Mouse (Mus musculus) heart, adult 2 months (tissue): Measurements from ENCODE around the gene Smbd1. TPM values are rescaled to one million over a fixed set of nuclear protein-coding genes. Genes with fewer than 3 reads are reported as not detected.

ENCODE experiments used
- DNase-seq, 2 experiments: peaks; one replicate each; pipeline ENCODE4 v3.0.0; 2021
- H3K27ac ChIP-seq: fragments of 200-600 bp; 2 replicates; pipeline ENCODE4 v1.8.1; 2022
- H3K27me3 ChIP-seq: fragments of 200-500 bp; 2 replicates; pipeline ENCODE4 v1.6.1; 2012; ENCODE audit warnings: mild to moderate bottlenecking, low read length, inconsistent platforms, mixed read lengths; ENCODE audit not compliant: control insufficient read depth, insufficient read depth
- H3K36me3 ChIP-seq: fragments of 200-500 bp; 2 replicates; pipeline ENCODE4 v1.6.1; 2012; ENCODE audit warnings: low read length, inconsistent platforms; ENCODE audit not compliant: control insufficient read depth, insufficient read depth
- H3K4me1 ChIP-seq: fragments of 200-500 bp; 2 replicates; pipeline ENCODE4 v1.6.1; 2011; ENCODE audit warnings: low read length; ENCODE audit not compliant: control insufficient read depth, insufficient read depth
- H3K4me3 ChIP-seq: fragments of 200-600 bp; 2 replicates; pipeline ENCODE4 v1.8.1; 2022
- H3K79me2 ChIP-seq: fragments of 200-500 bp; replicated peaks from 2 replicates; pipeline ENCODE4 v1.6.1; 2012; ENCODE audit warnings: mild to moderate bottlenecking, inconsistent platforms, low read length, moderate library complexity, mixed read lengths; ENCODE audit not compliant: control insufficient read depth, insufficient read depth
- H3K9ac ChIP-seq: fragments of 200-500 bp; 2 replicates; pipeline ENCODE4 v1.6.1; 2012; ENCODE audit warnings: low read depth, mild to moderate bottlenecking, control low read depth, inconsistent platforms, low read length, mixed read lengths
- CTCF ChIP-seq: fragments of 200-600 bp; IDR thresholded peaks from 2 replicates; pipeline ENCODE4 v1.8.1; 2022; ENCODE audit warnings: antibody characterized with exemption, mild to moderate bottlenecking, moderate library complexity
- EP300 ChIP-seq: fragments of 200-500 bp; IDR thresholded peaks from 2 replicates; pipeline ENCODE4 v1.6.1; 2011; ENCODE audit warnings: low read depth, low read length, control low read depth; ENCODE audit not compliant: insufficient read depth
- POLR2A ChIP-seq: fragments of 200-500 bp; IDR thresholded peaks from 2 replicates; pipeline ENCODE4 v1.6.1; 2011; ENCODE audit warnings: mild to moderate bottlenecking, low read depth, low read length, control low read depth; ENCODE audit not compliant: insufficient read depth
- WGBS: fragments of 180-500 bp; shearing (Covaris S2); methylation state at CpG from one replicate; pipeline ENCODE4 v1.1.7; 2018; 5-methylcytosine and 5-hydroxymethylcytosine counted together
- intact Hi-C: fragments of 180-260 bp; cut with DNase I; formaldehyde crosslinking; loops from one replicate; pipeline ENCODE4 v1.15.1; 2025
- polyA plus RNA-seq: library from polyadenylated mRNA; depleted of rRNA; stranded (reverse); fragments of >200 nt; gene quantifications from 2 replicates; pipeline ENCODE4 v1.2.3, GENCODE M21; 2012
- total RNA-seq, 2 experiments: library from RNA; stranded (reverse); gene quantifications; 2 replicates each; pipeline ENCODE4 v1.2.3; 2021

Smbd1 gene
- total and polyA plus RNA-seq, 3 experiments, result not detected

DNA sequence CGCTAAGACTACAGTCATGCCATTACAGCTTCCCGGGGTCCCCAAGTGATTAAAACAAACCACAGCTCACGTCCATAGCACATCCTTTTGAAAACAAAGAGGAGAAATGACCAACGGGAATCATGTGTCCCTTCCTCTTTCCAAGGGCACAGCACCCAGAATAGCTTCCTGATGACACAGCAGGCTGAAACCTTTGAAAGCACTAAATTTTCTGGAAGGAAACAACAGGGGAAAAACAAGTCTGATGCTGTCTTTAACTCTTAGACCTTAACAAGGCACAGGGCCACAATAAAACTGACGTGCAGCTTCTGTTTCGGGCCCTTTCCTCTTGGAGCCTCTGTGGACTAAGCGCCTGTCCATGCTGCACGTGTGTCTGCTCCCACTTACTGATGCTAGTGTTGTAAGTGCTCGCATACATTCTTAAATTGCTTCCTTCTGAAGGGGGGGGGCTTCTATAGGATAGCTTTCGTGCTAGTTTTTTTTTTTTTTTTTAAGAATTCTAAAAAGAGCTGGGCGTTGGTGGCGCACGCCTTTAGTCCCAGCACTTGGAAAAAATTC lies 43.3 kb upstream of the Smbd1 start:
- Histone ChIP-seq H3K36me3 (peaks cover 19% of the 10 kb centered on the region), H3K27ac (peak overlapping the region; percentile 90), H3K9ac (peak overlapping the region; percentile 60), H3K27me3 (no peaks in the 10 kb centered on the region), H3K4me1 (peaks cover 13% of the 10 kb centered on the region), H3K79me2 (peaks cover 3% of the 10 kb centered on the region), H3K4me3 (peak overlapping the region; percentile 15; the same call in 1 of the 2 replicates)
- DNase-seq, result peak; percentile 39 to 41
- intact Hi-C loops, result loop anchor here (5.0 kb wide), 1 partner anchor 41 kb away; the partner anchor contains the start of gene Smbd1
- TF ChIP-seq POLR2A, result no peak
- TF ChIP-seq EP300, result no peak
- no peak for TF ChIP-seq CTCF
- WGBS, result 10% methylated on average over 13 of the region's 13 CpGs

DNA sequence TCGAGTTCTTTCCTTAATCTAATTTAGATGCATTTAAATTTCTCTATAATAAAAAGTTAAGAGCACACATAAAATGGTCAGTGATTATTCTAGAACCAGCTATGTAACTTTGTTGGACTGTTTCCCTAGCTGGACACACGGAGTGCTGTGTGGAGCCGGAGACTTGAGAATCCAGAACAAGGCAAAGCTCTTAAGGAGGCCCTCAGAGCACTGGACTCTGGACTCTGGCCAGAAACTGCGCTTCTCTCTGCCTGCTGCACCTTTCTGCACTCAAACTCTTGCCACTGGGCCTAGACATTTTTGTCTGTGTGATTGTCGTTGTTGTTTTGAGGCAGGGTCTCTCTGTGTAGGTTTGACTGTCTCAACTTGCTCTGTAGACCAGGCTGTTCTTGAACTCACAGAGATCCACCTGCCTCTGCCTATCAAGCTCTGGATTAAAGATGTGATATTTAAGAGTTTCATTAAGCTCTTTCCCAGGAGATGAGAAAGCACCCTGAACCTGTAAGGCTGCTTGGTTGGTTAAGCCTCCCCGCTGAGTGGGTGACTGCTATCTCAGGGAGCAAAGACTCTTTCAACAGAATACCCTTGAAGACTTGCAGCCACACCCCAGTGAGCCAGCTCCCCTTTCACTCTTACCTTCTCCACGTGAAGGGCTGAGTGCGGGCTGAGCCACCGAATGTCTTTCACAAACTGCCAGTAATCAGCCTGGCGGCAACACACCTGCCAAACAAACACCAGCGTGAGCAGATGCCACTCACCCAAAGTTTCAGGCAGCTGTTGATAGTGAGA lies 39.0 kb upstream of the Smbd1 start:
- intact Hi-C loops, result no loop called here
- no peak overlapping the region for H3K9ac ChIP-seq
- H3K36me3 ChIP-seq, result peaks cover 4% of the 10 kb centered on the region
- no peaks in the 10 kb centered on the region; the same call in 1 of the 2 replicates for H3K79me2 ChIP-seq
- DNase-seq, result no peak
- no peak overlapping the region for H3K27ac ChIP-seq
- 82% methylated on average over 11 of the region's 11 CpGs for WGBS
- TF ChIP-seq POLR2A (no peak), EP300 (no peak), CTCF (no peak)
- no peak overlapping the region for H3K4me3 ChIP-seq
- H3K27me3 ChIP-seq, result no peaks in the 10 kb centered on the region
- H3K4me1 ChIP-seq, result peaks cover 6% of the 10 kb centered on the region

DNA sequence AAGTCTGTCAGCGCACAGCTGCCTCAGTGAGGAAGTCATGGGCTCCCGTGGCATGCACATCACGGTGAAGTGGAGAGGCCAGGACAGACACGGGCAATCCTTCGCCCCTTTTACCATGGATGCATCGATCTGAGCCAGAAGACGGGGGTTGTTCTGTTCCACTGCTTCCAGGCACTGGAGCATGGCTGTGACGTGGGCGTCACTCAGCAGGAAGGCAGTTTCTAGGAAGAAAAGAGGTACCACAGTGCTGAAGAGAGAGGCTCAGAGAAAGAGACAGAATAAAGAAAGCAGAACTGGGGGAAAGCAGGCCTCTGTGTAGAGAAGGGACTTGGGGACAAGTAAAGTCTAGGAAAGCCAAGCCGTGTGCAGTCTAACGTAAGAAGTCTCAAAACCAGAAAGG lies 36.8 kb upstream of the Smbd1 start:
- WGBS, result 92% methylated on average over 11 of the region's 11 CpGs
- intact Hi-C loops, result no loop called here
- Histone ChIP-seq H3K36me3 (no peaks in the 10 kb centered on the region), H3K4me3 (no peak overlapping the region), H3K27ac (no peak overlapping the region), H3K79me2 (no peaks in the 10 kb centered on the region; the same call in 1 of the 2 replicates), H3K9ac (no peak overlapping the region), H3K4me1 (no peaks in the 10 kb centered on the region), H3K27me3 (no peaks in the 10 kb centered on the region)
- DNase-seq, result no peak
- TF ChIP-seq POLR2A (no peak), CTCF (no peak), EP300 (no peak)

DNA sequence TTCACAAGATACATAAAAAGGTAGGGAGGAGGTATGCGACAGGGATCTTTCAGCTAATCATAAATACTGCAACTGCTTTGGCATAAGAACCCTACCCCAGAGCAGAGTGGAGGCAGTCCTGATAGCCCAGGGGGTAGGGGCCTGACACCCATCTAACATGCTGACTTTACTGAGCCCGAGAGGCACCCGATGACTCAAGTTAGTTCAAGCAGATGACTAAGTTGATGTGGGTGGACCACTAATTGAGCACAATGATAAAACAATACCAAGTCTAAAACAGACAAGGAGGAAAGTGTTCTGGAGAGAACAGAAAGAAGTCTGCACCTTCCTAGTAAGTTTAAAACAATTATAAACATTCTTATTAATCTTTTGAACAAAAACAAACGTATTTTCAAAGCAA lies 21.2 kb upstream of the Smbd1 start:
- TF ChIP-seq CTCF (no peak), POLR2A (no peak), EP300 (no peak)
- intact Hi-C loops, result no loop called here
- H3K4me1 ChIP-seq, result no peaks in the 10 kb centered on the region
- WGBS, result 85% methylated on average over 4 of the region's 4 CpGs
- no peaks in the 10 kb centered on the region for H3K79me2 ChIP-seq
- DNase-seq, result no peak
- H3K4me3 ChIP-seq, result no peak overlapping the region
- H3K9ac ChIP-seq, result no peak overlapping the region
- no peak overlapping the region for H3K27ac ChIP-seq
- no peaks in the 10 kb centered on the region for H3K27me3 ChIP-seq
- H3K36me3 ChIP-seq, result no peaks in the 10 kb centered on the region

DNA sequence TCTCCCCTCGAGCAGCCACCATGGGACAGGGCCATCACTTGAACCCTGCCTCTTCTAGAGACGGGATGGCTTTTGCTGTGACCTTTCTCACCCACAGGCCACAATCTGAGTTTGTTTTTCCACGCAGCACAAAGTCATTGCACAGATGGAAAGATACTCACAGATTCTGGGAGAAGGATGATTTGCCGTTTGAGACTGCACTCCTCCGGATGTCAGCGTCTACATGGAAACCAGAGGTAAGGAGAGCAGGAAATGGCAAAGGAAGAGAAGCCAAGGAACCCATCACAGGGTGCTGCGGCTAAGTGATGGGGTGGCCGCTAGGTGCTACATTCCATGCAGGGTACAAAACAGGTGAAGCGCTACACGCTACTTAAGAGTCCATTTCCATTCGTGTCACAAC lies 18.8 kb upstream of the Smbd1 start:
- H3K27ac ChIP-seq, result no peak overlapping the region
- TF ChIP-seq EP300, result no peak
- WGBS, result 77% methylated on average over 11 of the region's 11 CpGs
- no peak for DNase-seq
- H3K9ac ChIP-seq, result no peak overlapping the region
- H3K4me1 ChIP-seq, result no peaks in the 10 kb centered on the region
- intact Hi-C loops, result no loop called here
- H3K36me3 ChIP-seq, result no peaks in the 10 kb centered on the region
- no peaks in the 10 kb centered on the region for H3K79me2 ChIP-seq
- H3K4me3 ChIP-seq, result no peak overlapping the region
- H3K27me3 ChIP-seq, result no peaks in the 10 kb centered on the region

DNA sequence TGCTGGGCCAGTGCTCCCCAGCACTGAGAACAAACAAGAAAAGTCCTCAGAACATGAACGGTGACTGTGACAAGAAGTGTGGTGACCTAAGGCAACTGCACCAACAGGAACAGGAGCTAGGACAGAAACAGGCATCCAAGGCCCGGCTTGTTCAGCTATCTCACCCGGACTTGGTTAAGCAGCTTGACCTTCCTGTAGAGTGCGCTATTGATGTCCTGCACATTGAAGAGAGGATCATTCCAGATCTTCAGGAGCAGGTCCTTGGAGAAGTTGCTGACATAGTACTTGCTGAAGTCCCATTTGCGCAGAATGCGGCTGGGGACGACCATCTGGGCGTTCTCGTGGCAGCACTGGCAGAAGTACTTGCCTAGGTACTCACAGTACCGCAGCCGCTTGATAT lies 16.2 kb upstream of the Smbd1 start:
- DNase-seq, result no peak
- H3K9ac ChIP-seq, result no peak overlapping the region
- no peaks in the 10 kb centered on the region for H3K79me2 ChIP-seq
- H3K27me3 ChIP-seq, result no peaks in the 10 kb centered on the region
- H3K27ac ChIP-seq, result no peak overlapping the region
- WGBS, result 90% methylated on average over 11 of the region's 11 CpGs
- H3K36me3 ChIP-seq, result no peaks in the 10 kb centered on the region
- intact Hi-C loops, result no loop called here
- H3K4me1 ChIP-seq, result peaks cover 7% of the 10 kb centered on the region
- no peak for TF ChIP-seq POLR2A
- TF ChIP-seq CTCF, result peak; percentile 54
- no peak for TF ChIP-seq EP300
- no peak overlapping the region for H3K4me3 ChIP-seq
